Mouse (Mus musculus): ENCODE data around the gene Myo1b. TPM values are rescaled to one million over a fixed set of nuclear protein-coding genes. Genes with fewer than 3 reads are reported as not detected.

Myo1b gene
- total and polyA plus RNA-seq, 3 experiments = 0.07 TPM; not detected in 1

DNA sequence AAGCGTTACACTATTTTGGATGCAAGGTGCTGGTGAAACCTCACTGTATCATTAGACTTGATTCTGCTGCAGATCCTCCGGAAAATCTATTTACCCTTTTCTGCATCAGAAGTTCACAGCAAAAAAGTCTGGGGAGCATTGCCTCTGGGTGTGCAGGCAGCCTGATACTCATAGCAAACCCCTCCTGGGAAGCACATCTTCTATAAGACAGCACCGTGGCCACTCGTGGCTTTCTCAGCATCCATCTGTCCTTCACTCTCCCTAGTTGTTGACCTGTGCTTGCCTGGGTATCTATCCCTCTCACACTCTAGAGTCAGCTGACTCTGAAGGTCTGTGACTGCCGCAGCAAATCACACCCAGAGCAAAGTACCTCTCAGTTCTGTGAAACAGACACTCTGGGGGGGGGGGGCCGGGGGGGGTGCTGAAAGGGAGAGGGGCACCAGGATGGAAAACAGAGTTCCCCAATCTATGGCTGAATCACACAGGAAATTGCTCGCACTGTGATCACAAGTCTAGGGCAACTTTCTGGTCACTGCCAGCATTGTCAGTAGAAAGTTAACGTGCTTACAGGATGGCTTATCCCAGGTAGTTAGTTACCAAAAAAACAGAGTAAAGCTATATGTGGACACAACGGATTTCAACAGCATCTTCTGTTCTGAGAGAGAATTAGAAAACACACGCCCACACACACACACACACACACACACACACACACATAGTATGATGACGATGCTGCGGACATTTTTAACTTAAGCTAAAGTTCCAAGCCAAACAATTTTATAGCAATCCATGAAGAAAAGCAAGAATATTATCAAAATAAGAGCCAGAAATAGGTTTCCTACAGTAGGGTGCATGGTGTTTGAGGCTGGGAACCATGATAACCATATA lies 35.7 kb downstream of the Myo1b start:
- dilution Hi-C loops (cut with MboI; ENCODE audit: extremely low pct_ligation_motif_present, extremely low pct_unique_long_range_greater_than_20kb, low sequenced_read_pairs) = no loop called here

DNA sequence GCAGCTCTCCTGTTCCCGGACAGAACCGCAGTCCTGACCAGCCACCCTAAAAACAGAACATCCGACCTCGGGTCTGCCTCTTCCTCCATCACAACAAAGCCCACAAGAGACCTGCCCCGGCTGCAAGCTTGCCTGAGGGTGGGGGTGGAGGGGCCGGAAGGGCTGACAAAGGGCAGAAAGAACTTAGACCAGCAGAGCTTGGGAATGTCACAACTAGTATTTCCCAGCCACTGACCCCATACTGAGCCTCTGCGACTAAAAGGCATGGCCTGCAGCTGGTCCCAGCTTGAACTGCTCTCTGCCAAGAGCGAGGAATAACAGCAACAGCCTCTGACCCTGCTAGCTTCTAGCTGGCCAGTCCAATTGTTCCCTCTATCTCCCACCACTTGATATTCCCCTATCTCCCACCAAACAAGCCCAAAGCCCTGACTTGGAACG lies 36.5 kb downstream of the Myo1b start:
- in situ Hi-C loops (cut with MboI; ENCODE audit: low pct_ligation_motif_present, low pct_unique_long_range_greater_than_20kb, low sequenced_read_pairs) (no loop called here), dilution Hi-C loops (cut with MboI; ENCODE audit: extremely low pct_ligation_motif_present, extremely low pct_unique_long_range_greater_than_20kb, low sequenced_read_pairs) (no loop called here)
- H3K36me3 ChIP-seq (replicated peaks in 1 of 2; ENCODE audit: control insufficient read depth in 1 of 2, insufficient read depth in 1 of 2, low read length in 1 of 2) = no peaks in the 10 kb centered on the region
- no peak overlapping the region for H3K4me3 ChIP-seq (replicated peaks in 1 of 3; ENCODE audit: low read depth in 2 of 3, low read length in 2 of 3, poor library complexity in 1 of 3)
- DNase-seq (ENCODE audit: extremely low read depth) = no peak
- no peaks in the 10 kb centered on the region for H3K79me2 ChIP-seq (replicated peaks; ENCODE audit: control insufficient read depth, extremely low read depth, insufficient read depth, poor library complexity, severe bottlenecking)
- H3K4me2 ChIP-seq (ENCODE audit: insufficient read depth, low read depth, poor library complexity, severe bottlenecking) = no peak overlapping the region
- H3K9ac ChIP-seq (ENCODE audit: insufficient read depth, low read depth) = no peak overlapping the region
- peaks cover 3 to 21% of the 10 kb centered on the region in 2 experiments for H3K4me1 ChIP-seq (ENCODE audit: control insufficient read depth in 1 of 2, insufficient read depth in 2 of 2)
- H3K27ac ChIP-seq (ENCODE audit: insufficient read depth, low read depth) = no peak overlapping the region
- TF ChIP-seq NELFE (IDR thresholded peaks at IDR 0.05; ENCODE audit: low read depth, low read length) (no peak), RAD21 (IDR thresholded peaks at IDR 0.05; ENCODE audit: low read depth, low read length) (no peak), TCF12 (IDR thresholded peaks at IDR 0.05; ENCODE audit: low read depth, low read length) (no peak), PAX5 (IDR thresholded peaks at IDR 0.05; ENCODE audit: low read length) (no peak), BHLHE40 (IDR thresholded peaks at IDR 0.05; ENCODE audit: low read depth, low read length) (no peak), POLR2A (IDR thresholded peaks at IDR 0.05; ENCODE audit: low read depth, low read length) (no peak), GABPA (IDR thresholded peaks at IDR 0.05; ENCODE audit: insufficient replicate concordance, low read depth, low read length) (no peak), CHD1 (IDR thresholded peaks at IDR 0.05; ENCODE audit: low read depth, low read length) (no peak), HCFC1 (IDR thresholded peaks at IDR 0.05; ENCODE audit: low read depth, low read length) (no peak), ZKSCAN1 (IDR thresholded peaks at IDR 0.05; ENCODE audit: borderline replicate concordance, low read depth, low read length) (no peak), MAFK (IDR thresholded peaks at IDR 0.05; ENCODE audit: insufficient replicate concordance, low read length) (no peak), ZMIZ1 (IDR thresholded peaks at IDR 0.05; ENCODE audit: low read depth, low read length) (no peak), USF1 (IDR thresholded peaks at IDR 0.05; ENCODE audit: low read depth, low read length) (no peak), CTCF (conservative IDR thresholded peaks at IDR 0.05 in 1 of 2, IDR thresholded peaks at IDR 0.05 in 1 of 2; ENCODE audit: low read depth in 2 of 2, low read length in 2 of 2) (no peak), SIN3A (IDR thresholded peaks at IDR 0.05; ENCODE audit: low read length) (no peak)
- no peaks in the 10 kb centered on the region for H3K9me3 ChIP-seq (replicated peaks; ENCODE audit: low read length)
- no peaks in the 10 kb centered on the region for H3K27me3 ChIP-seq (replicated peaks)

More for the DNA sequence above, 35.7 kb downstream of the Myo1b start:
- H3K9me3 ChIP-seq (replicated peaks; ENCODE audit: low read length) = no peaks in the 10 kb centered on the region
- in situ Hi-C loops (cut with MboI; ENCODE audit: low pct_ligation_motif_present, low pct_unique_long_range_greater_than_20kb, low sequenced_read_pairs) = no loop called here
- peaks cover 3 to 21% of the 10 kb centered on the region in 2 experiments for H3K4me1 ChIP-seq (ENCODE audit: control insufficient read depth in 1 of 2, insufficient read depth in 2 of 2)
- H3K9ac ChIP-seq (ENCODE audit: insufficient read depth, low read depth) = no peak overlapping the region
- no peak overlapping the region for H3K27ac ChIP-seq (ENCODE audit: insufficient read depth, low read depth)
- DNase-seq (ENCODE audit: extremely low read depth) = no peak
- TF ChIP-seq SMC3 (IDR thresholded peaks at IDR 0.05; ENCODE audit: low read depth, low read length) (no peak), NELFE (IDR thresholded peaks at IDR 0.05; ENCODE audit: low read depth, low read length) (no peak), JUN (IDR thresholded peaks at IDR 0.05; ENCODE audit: insufficient read depth, low read depth, low read length) (no peak)
- H3K4me3 ChIP-seq (replicated peaks in 1 of 3; ENCODE audit: low read depth in 2 of 3, low read length in 2 of 3, poor library complexity in 1 of 3) = no peak overlapping the region
- H3K27me3 ChIP-seq (replicated peaks) = no peaks in the 10 kb centered on the region
- no peak overlapping the region for H3K4me2 ChIP-seq (ENCODE audit: insufficient read depth, low read depth, poor library complexity, severe bottlenecking)
- no peaks in the 10 kb centered on the region for H3K79me2 ChIP-seq (replicated peaks; ENCODE audit: control insufficient read depth, extremely low read depth, insufficient read depth, poor library complexity, severe bottlenecking)
- no peaks in the 10 kb centered on the region for H3K36me3 ChIP-seq (replicated peaks in 1 of 2; ENCODE audit: control insufficient read depth in 1 of 2, insufficient read depth in 1 of 2, low read length in 1 of 2)

Data from CH12.LX (cell line).